Mouse (Mus musculus) T-helper 1 cell (primary cell): Measurements from ENCODE around the gene Nucb2.

Experiments used
- in situ Hi-C: fragments of 300-600 bp; cut with MboI, MseI; formaldehyde crosslinking; loops from one replicate; pipeline ENCODE4 v1.15.1; 2025; ENCODE audit warnings: high pct_unique_total_duplicates

The Nucb2 gene

DNA sequence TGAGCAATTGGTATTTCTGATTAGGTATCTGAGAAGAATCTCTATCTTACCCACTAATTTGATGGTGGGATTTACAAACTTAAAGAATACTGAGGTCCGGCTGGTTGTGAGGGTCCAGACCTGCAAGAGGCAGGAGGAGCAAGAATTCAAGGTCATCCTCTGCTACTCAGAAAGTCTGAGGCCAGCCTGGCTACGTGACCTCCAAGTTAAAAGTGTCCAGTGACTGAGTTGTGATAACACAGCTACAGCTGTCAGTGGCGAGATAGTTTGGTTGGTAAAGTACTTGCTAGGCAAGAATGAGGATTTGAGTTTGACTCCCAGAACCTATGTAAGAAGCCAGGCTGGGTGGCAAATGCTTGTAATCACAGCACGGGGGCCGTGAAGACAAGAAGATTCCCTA lies 14.0 kb downstream of the Nucb2 start:
- in situ Hi-C loops, result no loop called here

DNA sequence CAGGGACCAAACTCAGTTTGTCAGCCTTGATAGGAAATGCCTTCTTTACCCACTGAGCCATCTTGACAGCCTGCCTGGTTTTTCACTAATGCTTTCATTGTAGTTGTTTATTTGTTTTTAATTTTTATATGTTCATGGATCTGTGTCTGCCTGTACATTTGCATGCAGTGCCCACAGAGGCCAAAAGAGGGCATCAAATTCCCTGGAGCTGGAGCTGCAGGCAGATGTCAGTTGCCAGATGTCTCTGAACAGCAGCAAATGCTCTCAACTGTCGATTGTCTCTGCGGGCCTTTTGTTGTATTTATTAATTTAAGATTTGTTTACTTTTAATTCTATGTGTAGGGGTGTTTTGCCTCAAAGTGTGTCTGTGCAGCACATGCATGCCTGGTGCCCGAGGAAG lies 15.6 kb downstream of the Nucb2 start:
- in situ Hi-C loops, result no loop called here

DNA sequence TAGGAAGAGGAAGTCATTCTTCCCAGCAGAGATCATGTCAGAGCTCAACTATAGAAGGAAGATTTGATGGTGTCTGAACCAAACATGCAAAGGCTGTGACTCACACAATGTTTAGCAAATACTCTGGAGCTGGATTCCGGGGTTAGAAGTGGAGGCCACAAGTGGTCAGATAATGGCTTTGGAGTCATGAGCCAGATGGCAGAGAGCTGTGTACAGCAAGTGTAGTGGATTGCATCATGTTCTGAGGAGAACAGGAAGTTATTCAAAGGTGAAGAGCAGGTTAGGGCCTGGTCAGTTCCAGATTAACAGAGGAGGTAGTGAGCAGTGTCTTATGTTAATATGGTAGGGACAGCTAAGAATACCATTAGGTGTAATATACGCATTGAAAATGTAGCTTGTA lies 20.4 kb downstream of the Nucb2 start:
- in situ Hi-C loops, result no loop called here

DNA sequence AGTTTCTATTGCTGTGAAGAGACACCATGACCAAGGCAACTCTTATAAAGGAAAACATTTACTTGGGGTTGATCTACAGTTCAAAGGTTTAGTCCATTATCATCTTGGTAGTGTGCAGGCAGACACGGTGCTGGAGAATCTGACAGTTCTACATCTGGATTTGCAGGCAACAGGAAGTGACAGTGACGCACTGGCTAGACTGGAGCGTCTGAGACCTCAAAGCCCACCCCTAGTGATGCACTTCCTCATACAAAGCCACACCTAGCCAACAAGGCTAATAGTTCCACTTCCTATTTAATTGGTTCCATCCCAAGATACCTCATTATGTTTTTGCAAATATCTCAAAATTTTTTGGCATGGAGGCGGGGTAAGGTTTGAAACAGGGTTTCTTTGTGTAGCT lies 25.6 kb downstream of the Nucb2 start:
- in situ Hi-C loops, result no loop called here

DNA sequence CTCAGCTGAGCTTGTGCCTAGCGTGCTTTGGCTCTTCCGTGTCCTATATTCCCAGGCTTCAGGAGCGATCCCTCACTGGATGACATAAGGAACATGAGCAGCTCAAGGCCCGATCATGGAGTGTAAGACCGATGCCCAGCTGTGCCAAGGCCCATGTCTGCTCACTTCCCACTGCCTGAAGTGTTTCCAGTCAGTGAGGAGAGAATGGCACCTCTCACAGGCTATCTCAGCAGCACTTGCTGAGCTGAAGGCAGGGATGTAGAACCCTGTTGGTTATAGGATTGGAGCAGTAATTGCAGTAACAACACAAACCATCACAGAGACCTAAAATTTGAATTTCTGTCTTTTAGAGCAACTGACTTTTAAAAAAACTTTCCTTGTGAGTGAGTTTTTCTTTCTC lies 26.3 kb downstream of the Nucb2 start:
- in situ Hi-C loops, result no loop called here

DNA sequence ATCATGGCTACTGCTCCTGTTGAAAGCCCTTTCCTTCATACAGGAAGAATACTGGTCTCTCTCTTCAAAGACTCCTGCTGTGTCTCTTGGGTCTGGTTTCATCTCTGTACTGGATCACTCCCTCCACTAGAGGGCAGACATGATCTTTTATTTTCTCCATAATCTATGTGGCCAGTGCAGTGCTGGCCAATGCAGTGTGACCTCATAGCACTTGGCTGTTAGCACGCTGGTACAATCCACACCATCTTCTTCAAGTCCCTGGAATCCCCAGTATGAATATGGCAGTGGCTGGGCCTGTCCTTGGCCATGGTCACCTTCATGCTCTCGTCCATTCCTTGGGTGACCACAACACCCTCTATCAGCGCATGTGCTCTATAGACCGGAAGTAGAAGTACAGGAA lies 27.1 kb downstream of the Nucb2 start:
- in situ Hi-C loops, result no loop called here

DNA sequence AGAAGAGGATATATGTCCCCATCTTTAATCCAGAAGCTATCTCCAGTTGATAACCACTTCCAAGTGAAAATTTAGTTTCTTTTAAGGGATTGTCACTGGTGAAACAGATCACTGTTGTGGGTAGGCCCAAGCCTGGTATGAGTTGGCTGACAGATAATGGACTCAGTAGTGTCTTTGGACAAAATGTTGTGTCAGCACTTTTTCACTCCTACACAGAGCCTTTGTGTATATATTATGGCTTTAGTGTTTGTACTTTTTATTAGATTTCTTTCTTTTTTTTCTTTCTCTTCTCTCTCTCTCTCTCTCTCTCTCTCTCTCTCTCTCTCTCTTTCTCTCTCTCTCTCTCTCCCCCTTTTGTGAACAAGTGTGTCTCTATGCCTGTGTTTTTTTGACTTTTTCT lies 52.7 kb downstream of the Nucb2 start:
- in situ Hi-C loops, result no loop called here

DNA sequence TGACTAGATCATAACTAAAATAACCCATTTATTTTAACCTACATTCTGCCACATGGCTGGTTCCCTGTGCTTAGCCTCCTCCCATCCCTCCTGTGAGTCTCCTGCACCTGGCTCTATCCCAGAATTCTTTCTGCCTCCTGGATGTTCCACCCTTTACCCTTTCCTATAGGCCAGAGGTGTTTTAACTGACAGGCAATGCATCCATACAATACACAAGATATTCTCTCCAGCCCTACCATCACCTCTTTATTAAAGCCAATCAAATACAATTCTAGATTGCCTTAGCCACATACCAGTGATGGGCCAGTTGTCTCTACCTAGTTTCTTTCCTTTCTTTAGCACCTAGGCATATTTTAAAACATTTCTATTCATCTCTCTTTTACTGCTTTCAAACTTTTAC lies 70.4 kb downstream of the Nucb2 start:
- in situ Hi-C loops, result no loop called here
